Mouse (Mus musculus) thymus, adult 2 months (tissue): ENCODE data around the gene A730049H05Rik.

Experiments
- CTCF ChIP-seq: fragments of 200-500 bp; IDR thresholded peaks from 2 replicates; pipeline ENCODE4 v1.5.1; 2012; ENCODE audit warnings: mild to moderate bottlenecking, control low read depth, low read length, moderate library complexity, borderline replicate concordance; ENCODE audit not compliant: control insufficient read depth, poor library complexity, insufficient read depth; ENCODE audit errors: extremely low read depth
- POLR2A ChIP-seq: fragments of 200-500 bp; IDR thresholded peaks from 2 replicates; pipeline ENCODE4 v1.6.1; 2012; ENCODE audit warnings: mild to moderate bottlenecking, low read length, control low read depth, moderate library complexity; ENCODE audit not compliant: control insufficient read depth, poor library complexity, insufficient read depth; ENCODE audit errors: extremely low read depth

DNA sequence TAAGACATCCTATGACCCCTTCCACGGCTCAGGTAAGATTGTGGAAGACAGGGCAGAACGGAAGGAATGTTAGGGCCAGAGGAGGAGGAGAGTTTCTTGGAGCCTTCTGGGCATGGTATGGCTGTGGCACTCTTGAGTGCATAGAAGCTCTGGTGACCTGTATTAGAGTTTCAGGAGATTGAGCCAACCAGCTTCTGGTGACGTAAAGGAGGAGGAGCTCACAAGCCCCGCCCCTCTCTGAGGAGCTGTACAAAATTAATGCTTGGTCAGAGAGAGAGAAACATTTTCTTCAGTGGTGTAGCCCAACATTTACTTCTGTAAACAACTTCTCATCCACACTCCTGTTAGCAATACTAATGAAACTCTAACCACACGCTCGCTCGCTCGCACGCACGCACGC lies 13.9 kb upstream of the A730049H05Rik start:
- no peak for TF ChIP-seq POLR2A
- no peak for TF ChIP-seq CTCF
